Mouse (Mus musculus): Measurements from ENCODE around the gene Uchl4. TPM values are rescaled to one million over a fixed set of nuclear protein-coding genes. Genes with fewer than 3 reads are reported as not detected.

The Uchl4 gene
- total and polyA plus RNA-seq, 3 experiments = 0.75 to 2.6 TPM; not detected in 1

GRCm38 (mm10) chr9:64216641-64217040 lies 18.4 kb upstream of the Uchl4 start:
- no peak for TF ChIP-seq POLR2AphosphoS5 (IDR thresholded peaks at IDR 0.05; ENCODE audit: insufficient replicate concordance, low read depth, low read length)
- TF ChIP-seq GATA2 (IDR thresholded peaks at IDR 0.05; ENCODE audit: borderline replicate concordance, low read depth, low read length) = no peak
- TF ChIP-seq TAL1 (conservative IDR thresholded peaks at IDR 0.05; ENCODE audit: low read depth, low read length) = no peak
- TF ChIP-seq GATA1 (IDR thresholded peaks at IDR 0.05; ENCODE audit: borderline replicate concordance, low read length) = no peak
- no peak for TF ChIP-seq CTCF (IDR thresholded peaks at IDR 0.05; ENCODE audit: low read depth, low read length)
- Histone ChIP-seq H3K4me3 (ENCODE audit: low read depth, low read length) (no peak overlapping the region), H3K4me1 (ENCODE audit: insufficient read depth, low read depth, low read length) (peaks cover 22% of the 10 kb centered on the region), H3K27me3 (ENCODE audit: insufficient read depth, low read length) (no peaks in the 10 kb centered on the region), H3K9me3 (replicated peaks) (no peaks in the 10 kb centered on the region), H3K36me3 (replicated peaks) (peaks cover 78% of the 10 kb centered on the region)
- DNase-seq (ENCODE audit: low spot score) = no peak
- ATAC-seq (ENCODE audit: extremely low read depth, insufficient number of reproducible peaks, low FRiP score, poor library complexity, severe bottlenecking) = no peak

GRCm38 (mm10) chr9:64217887-64218286 lies 17.1 kb upstream of the Uchl4 start:
- no peak for ATAC-seq (ENCODE audit: extremely low read depth, insufficient number of reproducible peaks, low FRiP score, poor library complexity, severe bottlenecking)
- H3K9me3 ChIP-seq (replicated peaks) = no peaks in the 10 kb centered on the region
- H3K4me1 ChIP-seq (ENCODE audit: insufficient read depth, low read depth, low read length) = peaks cover 28% of the 10 kb centered on the region
- TF ChIP-seq TAL1 (conservative IDR thresholded peaks at IDR 0.05; ENCODE audit: low read depth, low read length) (no peak), POLR2AphosphoS5 (IDR thresholded peaks at IDR 0.05; ENCODE audit: insufficient replicate concordance, low read depth, low read length) (no peak), GATA2 (IDR thresholded peaks at IDR 0.05; ENCODE audit: borderline replicate concordance, low read depth, low read length) (no peak), GATA1 (IDR thresholded peaks at IDR 0.05; ENCODE audit: borderline replicate concordance, low read length) (no peak), CTCF (IDR thresholded peaks at IDR 0.05; ENCODE audit: low read depth, low read length) (no peak)
- peaks cover 77% of the 10 kb centered on the region for H3K36me3 ChIP-seq (replicated peaks)
- no peak for DNase-seq (ENCODE audit: low spot score)
- H3K27me3 ChIP-seq (ENCODE audit: insufficient read depth, low read length) = no peaks in the 10 kb centered on the region
- H3K4me3 ChIP-seq (ENCODE audit: low read depth, low read length) = no peak overlapping the region

- no peaks in the 10 kb centered on the region for H3K9me3 ChIP-seq (replicated peaks)
- H3K27me3 ChIP-seq (ENCODE audit: insufficient read depth, low read length) = no peaks in the 10 kb centered on the region
- H3K4me3 ChIP-seq (ENCODE audit: low read depth, low read length) = no peak overlapping the region
- no peak for ATAC-seq (ENCODE audit: extremely low read depth, insufficient number of reproducible peaks, low FRiP score, poor library complexity, severe bottlenecking)
- DNase-seq (ENCODE audit: low spot score) = no peak
- TF ChIP-seq TAL1 (conservative IDR thresholded peaks at IDR 0.05; ENCODE audit: low read depth, low read length) (no peak), GATA2 (IDR thresholded peaks at IDR 0.05; ENCODE audit: borderline replicate concordance, low read depth, low read length) (no peak), POLR2AphosphoS5 (IDR thresholded peaks at IDR 0.05; ENCODE audit: insufficient replicate concordance, low read depth, low read length) (no peak), CTCF (IDR thresholded peaks at IDR 0.05; ENCODE audit: low read depth, low read length) (no peak), GATA1 (IDR thresholded peaks at IDR 0.05; ENCODE audit: borderline replicate concordance, low read length) (no peak)
- peaks cover 73% of the 10 kb centered on the region for H3K36me3 ChIP-seq (replicated peaks)
- H3K4me1 ChIP-seq (ENCODE audit: insufficient read depth, low read depth, low read length) = peaks cover 27% of the 10 kb centered on the region
Measured at GRCm38 (mm10) chr9:64219305-64219704, 15.7 kb upstream of the Uchl4 start.

- Histone ChIP-seq H3K4me3 (ENCODE audit: low read depth, low read length) (no peak overlapping the region), H3K27me3 (ENCODE audit: insufficient read depth, low read length) (no peaks in the 10 kb centered on the region), H3K4me1 (ENCODE audit: insufficient read depth, low read depth, low read length) (peaks cover 21% of the 10 kb centered on the region), H3K36me3 (replicated peaks) (peaks cover 73% of the 10 kb centered on the region), H3K9me3 (replicated peaks) (no peaks in the 10 kb centered on the region)
- TF ChIP-seq GATA1 (IDR thresholded peaks at IDR 0.05; ENCODE audit: borderline replicate concordance, low read length) (no peak), POLR2AphosphoS5 (IDR thresholded peaks at IDR 0.05; ENCODE audit: insufficient replicate concordance, low read depth, low read length) (no peak), TAL1 (conservative IDR thresholded peaks at IDR 0.05; ENCODE audit: low read depth, low read length) (no peak), CTCF (IDR thresholded peaks at IDR 0.05; ENCODE audit: low read depth, low read length) (no peak), GATA2 (IDR thresholded peaks at IDR 0.05; ENCODE audit: borderline replicate concordance, low read depth, low read length) (no peak)
- DNase-seq (ENCODE audit: low spot score) (no peak), ATAC-seq (ENCODE audit: extremely low read depth, insufficient number of reproducible peaks, low FRiP score, poor library complexity, severe bottlenecking) (no peak)
Measured at GRCm38 (mm10) chr9:64219772-64220420, 15.1 kb upstream of the Uchl4 start.

DNA sequence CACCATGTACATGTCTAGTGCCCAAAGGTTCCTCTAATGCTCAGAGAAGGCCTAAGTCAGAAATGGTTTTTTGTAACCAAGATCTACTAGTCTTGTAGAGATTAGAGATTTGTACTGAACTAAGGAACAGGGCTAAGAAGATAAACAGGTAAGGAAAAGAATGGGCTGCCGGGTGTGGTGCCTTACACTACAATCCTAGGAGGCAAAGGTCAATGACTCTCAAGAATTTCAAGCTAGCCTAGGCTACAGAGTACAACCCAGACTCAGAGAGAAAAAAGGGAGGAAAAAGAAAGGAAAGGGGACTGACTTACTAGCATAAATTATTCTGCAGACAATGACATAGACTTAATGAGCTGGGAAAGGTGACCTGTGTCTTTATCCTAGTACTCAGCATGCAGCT lies 14.4 kb upstream of the Uchl4 start:
- no peak for TF ChIP-seq TAL1 (conservative IDR thresholded peaks at IDR 0.05; ENCODE audit: low read depth, low read length)
- TF ChIP-seq POLR2AphosphoS5 (IDR thresholded peaks at IDR 0.05; ENCODE audit: insufficient replicate concordance, low read depth, low read length) = no peak
- no peak for TF ChIP-seq GATA2 (IDR thresholded peaks at IDR 0.05; ENCODE audit: borderline replicate concordance, low read depth, low read length)
- TF ChIP-seq GATA1 (IDR thresholded peaks at IDR 0.05; ENCODE audit: borderline replicate concordance, low read length) = no peak
- TF ChIP-seq CTCF (IDR thresholded peaks at IDR 0.05; ENCODE audit: low read depth, low read length) = no peak
- H3K9me3 ChIP-seq (replicated peaks) = no peaks in the 10 kb centered on the region
- DNase-seq (ENCODE audit: low spot score) (no peak), ATAC-seq (ENCODE audit: extremely low read depth, insufficient number of reproducible peaks, low FRiP score, poor library complexity, severe bottlenecking) (no peak)
- H3K27me3 ChIP-seq (ENCODE audit: insufficient read depth, low read length) = no peaks in the 10 kb centered on the region
- H3K36me3 ChIP-seq (replicated peaks) = peaks cover 73% of the 10 kb centered on the region
- peaks cover 19% of the 10 kb centered on the region for H3K4me1 ChIP-seq (ENCODE audit: insufficient read depth, low read depth, low read length)
- no peak overlapping the region for H3K4me3 ChIP-seq (ENCODE audit: low read depth, low read length)

GRCm38 (mm10) chr9:64221480-64221879 lies 13.5 kb upstream of the Uchl4 start:
- no peak for TF ChIP-seq GATA1 (IDR thresholded peaks at IDR 0.05; ENCODE audit: borderline replicate concordance, low read length)
- TF ChIP-seq GATA2 (IDR thresholded peaks at IDR 0.05; ENCODE audit: borderline replicate concordance, low read depth, low read length) = no peak
- no peak for DNase-seq (ENCODE audit: low spot score)
- ATAC-seq (ENCODE audit: extremely low read depth, insufficient number of reproducible peaks, low FRiP score, poor library complexity, severe bottlenecking) = no peak
- peaks cover 15% of the 10 kb centered on the region for H3K4me1 ChIP-seq (ENCODE audit: insufficient read depth, low read depth, low read length)
- no peaks in the 10 kb centered on the region for H3K27me3 ChIP-seq (ENCODE audit: insufficient read depth, low read length)
- peaks cover 74% of the 10 kb centered on the region for H3K36me3 ChIP-seq (replicated peaks)
- H3K9me3 ChIP-seq (replicated peaks) = no peaks in the 10 kb centered on the region
- no peak overlapping the region for H3K4me3 ChIP-seq (ENCODE audit: low read depth, low read length)
